Mouse (Mus musculus) spleen, embryonic (tissue): ENCODE measurements around the gene Nbea.

ENCODE experiments used
- CTCF ChIA-PET: fragments of 350-600 bp; sonication (Branson Sonifier 250); formaldehyde crosslinking; loops from one replicate; lab custom pipeline; 2022; lab: Charles Lee

Gene Nbea

GRCm38 (mm10) chr3:55783171-55784081 lies 400.1 kb downstream of the Nbea start:
- CTCF ChIA-PET, result no interaction called here

- CTCF ChIA-PET, result no interaction called here
Observed at GRCm38 (mm10) chr3:55782771-55783170, 400.7 kb downstream of the Nbea start.

DNA sequence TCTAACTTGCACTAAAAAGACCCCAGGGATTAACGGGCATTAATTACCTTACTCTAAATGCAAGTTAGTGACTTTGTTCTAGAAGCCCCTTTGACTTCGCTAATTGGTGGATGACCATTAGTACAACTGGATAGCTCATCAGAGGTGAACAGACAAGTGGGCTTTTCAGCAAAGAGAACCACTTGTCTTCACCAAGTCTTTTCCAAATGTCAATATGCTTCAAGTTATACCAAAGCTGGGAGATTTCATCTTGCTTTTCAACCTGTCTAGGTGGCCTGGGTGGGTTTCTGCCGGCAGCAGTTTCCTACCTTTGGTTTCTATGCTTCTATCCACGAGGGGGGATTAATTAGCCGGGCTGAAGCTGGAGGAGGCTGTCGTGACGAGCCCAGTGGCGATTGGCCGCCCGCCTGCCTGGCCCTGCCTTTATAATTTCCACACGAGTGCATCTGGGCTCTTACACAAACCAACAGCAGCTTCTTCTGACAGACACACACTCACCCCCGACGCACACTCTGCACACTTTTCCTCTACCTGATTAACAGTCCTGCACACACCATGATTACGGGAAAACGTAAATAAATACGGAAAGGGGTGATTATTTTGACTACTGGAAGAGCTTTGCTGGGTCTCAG lies 401.3 kb downstream of the Nbea start, which contains the start of gene Mab21l1:
Mab21l1 (plus strand) TSS at position 455 of the 632 bp plus-strand sequence.
- CTCF ChIA-PET, result no interaction called here

- CTCF ChIA-PET, result no interaction called here
Observed at GRCm38 (mm10) chr3:55781429-55782055, 402.0 kb downstream of the Nbea start.

DNA sequence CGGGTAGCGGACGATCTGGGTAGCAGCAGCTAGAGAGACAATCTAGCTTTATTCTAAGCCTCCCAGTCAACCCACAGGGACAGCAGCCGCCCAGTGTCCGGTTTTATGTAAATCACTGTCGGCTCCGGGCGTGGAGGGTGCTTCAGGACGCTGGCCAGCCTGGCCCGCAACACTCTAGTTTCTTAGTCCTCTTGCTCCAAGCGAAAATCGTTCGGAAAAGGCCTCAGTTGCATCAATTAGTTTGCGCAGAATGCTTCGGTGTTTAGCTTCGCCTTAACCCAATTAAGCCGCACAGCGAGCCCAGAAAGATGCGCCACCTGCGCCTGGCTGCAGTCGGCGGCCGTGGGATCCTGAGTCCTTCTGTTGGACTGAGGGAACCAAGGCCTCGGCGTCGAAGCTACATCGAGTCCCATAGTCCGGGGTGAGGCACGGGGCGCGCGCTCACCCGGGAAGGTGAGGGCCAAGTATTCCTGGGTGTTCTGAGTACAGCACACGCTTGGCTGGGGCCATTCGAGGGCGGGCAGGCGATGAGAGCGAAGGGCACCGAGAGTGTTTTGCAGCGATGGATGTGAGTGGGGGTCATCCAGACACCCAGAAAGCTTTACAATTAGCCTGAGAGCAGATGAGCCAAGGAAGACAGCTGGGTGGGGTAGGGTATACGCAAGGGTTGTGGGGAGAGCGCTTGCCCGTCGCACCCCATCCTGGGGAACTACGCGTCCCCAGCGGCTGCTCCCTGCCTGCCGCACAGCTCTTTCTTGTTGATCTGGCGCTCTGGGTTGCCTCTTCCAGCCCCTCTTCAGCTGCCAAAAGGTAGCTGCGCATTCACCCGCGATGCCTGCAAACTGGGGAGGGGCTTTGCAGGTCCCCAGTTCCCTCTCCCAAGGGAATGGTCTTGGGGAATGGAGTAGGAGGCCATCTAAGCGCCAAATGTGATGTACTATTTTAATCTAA lies 403.1 kb downstream of the Nbea start:
- CTCF ChIA-PET, result no interaction called here

DNA sequence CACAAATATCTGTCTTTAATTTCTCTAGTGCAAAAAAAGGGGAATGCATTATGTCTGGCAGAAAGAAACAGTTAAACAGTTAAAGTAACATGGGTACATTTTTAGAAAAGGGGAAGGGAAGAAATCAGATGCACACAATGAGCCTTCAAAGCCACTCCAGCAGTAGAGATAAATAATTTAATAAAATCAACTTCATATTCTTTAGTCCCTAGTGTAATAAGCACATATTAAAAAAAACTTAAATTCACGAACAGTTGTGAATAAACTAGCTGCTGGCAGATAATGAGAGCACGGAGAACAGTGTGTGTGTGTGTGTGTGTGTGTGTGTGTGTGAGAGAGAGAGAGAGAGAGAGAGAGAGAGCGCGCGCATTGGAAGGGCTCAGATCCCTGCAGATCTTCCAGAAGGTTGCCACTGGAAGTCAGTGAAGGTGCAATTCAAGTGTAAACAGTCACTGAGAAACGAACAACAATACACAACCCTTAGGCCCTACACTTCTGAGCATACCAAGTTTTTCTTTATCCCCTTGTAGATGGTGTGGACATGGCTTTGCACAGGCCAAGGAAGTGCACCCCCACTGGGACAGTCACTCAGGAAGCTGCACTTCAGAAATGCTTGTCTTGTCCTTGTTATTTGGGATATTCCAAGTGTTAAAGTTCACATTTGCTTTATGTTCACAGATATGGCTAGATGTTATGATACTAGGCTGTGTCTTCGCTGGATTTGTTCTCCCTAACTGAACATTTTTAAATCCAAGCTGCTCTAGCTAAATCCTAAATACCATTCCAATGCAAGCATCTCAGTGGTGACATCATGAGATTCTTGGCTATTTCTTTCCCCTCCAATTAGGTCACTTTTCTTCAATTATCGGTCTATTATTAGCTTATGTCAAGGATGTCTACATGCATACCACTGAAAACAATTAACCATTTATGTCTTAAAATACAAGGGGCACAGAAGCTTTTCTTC lies 404.5 kb downstream of the Nbea start:
- CTCF ChIA-PET, result no interaction called here

DNA sequence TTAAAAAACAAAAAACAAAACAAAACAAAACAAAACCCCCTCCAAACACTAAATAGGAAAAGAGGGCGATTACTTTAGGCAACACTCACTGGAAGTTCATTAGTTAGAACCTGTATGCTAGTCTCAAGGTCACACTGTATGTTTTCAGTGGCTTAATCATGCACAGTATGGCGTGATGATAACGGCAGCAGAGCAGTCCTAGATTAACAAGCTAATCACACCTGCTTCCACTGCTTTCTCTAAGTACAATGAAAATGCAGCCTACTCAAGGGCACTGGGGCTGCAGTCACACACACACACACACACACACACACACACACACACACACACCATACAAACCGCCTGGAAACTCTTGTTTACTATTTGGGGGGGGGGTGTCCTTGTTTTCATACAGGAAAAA lies 406.0 kb downstream of the Nbea start:
- CTCF ChIA-PET, result no interaction called here

DNA sequence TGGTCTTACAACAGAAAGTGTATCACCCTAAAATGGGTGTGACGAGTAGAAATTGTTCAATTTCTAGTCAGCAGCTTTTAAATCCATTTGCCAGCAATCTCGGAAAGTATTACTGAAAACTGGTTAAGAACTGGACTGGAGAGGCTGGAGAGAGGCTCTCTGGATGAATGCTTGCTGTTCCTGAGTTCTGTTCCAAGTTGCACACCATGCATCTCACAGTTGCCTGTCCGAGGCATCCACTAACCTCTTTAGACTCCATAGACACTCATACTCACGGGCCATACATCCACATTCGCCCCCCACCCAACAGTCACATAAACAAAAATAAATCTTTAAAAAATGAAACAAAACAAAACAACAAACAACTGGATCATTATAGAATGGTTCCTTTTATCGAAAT lies 407.7 kb downstream of the Nbea start:
- CTCF ChIA-PET, result no interaction called here

DNA sequence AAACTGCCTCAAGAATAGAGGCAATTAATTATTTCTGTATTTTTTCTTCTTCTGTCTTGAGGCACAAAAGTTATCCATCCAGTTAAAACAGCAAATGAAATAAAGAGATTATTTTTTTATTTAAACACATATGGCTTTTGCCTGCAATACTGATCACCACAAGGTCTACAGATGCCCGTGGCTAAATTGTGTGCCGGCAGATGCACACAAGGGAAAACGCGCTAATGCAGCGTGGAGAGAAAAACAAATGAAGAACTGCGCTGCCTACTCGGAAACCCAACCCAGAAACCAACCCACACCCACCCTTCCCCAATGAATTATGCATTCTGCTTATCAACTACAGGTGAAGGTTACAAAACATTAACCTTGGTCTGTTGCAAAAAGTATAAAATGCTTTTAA lies 408.3 kb downstream of the Nbea start:
- CTCF ChIA-PET, result no interaction called here

DNA sequence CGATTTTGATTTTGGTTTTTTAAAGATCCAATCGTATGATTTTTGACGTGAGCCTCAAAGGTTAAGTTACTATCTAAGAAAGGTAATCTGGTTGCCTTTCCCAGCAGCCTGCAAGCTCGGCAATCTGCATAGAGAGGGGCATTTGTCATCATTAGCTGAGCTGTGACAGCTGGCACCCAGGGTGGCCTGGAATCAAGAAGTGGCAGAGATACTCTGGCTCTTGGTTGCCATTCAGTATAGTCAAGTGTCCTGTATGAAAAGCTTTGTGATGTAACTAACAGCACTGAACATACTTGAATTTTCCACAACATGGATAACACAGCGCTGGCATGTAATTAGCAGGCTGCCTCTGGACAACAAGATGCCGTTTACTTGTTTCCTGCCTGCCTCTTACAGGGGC lies 409.3 kb downstream of the Nbea start:
- CTCF ChIA-PET, result no interaction called here

- CTCF ChIA-PET, result no interaction called here
Observed at GRCm38 (mm10) chr3:55769308-55769707, 414.2 kb downstream of the Nbea start.

DNA sequence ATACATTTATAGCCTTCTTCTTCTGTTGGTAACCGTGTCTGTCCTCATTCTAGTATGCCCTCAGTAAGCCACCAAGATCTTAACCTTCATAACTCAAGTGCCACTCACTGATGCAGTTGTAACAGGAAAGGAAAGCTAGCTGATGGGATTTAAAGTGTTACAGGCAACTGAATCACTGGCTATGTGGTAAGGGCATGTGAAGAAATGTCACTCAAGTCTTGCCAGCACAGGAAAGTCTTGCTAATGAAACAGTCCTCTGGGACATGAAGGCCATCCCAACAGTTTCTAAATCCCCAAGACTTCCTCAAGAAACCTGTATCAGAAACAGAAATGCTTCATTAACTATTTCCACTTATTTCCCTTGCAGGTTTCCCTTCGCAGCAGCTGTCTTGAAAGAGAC lies 414.8 kb downstream of the Nbea start:
- CTCF ChIA-PET, result no interaction called here

DNA sequence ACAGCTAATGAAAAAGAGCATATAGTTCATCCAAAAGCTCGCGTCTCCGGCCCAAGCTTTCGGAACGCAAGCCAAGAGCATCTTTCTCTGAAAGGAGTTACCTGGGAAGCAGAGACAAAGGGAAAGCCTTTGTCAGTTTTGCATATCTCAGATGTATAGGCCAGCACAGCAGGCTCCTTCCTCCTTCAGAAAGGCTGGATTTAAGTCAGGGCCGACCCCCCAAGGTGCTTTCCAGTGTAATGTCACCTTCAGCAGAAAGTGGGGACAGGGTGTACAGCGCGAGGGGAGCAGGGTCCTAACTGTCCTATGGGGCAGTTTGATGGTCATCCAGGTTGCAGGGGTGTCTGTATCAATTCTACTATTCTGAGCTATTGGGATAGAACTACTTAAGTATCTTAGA lies 419.9 kb downstream of the Nbea start:
- CTCF ChIA-PET, result no interaction called here

- CTCF ChIA-PET, result no interaction called here
Observed at GRCm38 (mm10) chr3:55758297-55758696, 425.2 kb downstream of the Nbea start.

GRCm38 (mm10) chr3:55756602-55757190 lies 426.8 kb downstream of the Nbea start:
- CTCF ChIA-PET, result interaction anchor here (0.5 kb wide), 1 partner anchor 9 kb away, joined by 3 read pairs; no protein-coding TSS in a partner anchor

DNA sequence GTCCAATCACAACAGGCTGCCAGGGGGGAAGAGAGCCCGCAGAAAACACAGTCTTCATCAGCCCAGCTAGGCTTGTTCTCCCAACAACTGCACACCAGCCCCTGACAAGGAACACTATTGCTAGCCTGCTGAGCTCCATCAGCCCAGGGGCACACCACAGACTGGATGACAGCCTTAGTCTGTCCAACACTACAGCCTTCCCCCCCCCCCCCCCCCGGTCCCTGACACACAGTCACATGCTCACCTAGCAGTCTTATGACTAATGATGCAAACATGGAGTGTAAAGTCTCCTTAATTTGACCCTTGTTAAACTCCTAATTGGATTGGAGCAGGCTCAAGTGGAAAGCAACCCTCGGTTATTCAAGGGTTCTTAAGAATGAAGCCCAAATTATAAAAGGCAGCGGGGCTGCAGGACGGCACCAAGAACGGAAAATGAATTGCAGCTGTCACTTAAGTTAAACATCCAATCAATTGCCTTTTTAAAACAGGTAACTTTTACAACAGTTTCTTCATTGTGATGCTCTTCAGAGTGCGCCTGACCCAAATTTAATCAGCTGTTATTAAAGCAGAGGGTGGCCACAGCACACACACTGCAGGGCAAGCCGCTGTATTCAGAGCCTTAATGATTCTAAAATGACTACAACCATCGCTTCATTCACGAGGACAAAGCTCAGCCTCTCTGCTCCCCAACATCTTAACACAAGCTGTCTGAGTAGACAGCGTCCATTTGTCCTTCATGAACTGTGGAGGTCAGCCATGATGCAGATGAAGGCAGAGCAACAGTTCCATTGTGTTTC lies 427.5 kb downstream of the Nbea start:
- CTCF ChIA-PET, result interaction anchor here (0.5 kb wide), 1 partner anchor 10 kb away, joined by 3 read pairs; no protein-coding TSS in a partner anchor

DNA sequence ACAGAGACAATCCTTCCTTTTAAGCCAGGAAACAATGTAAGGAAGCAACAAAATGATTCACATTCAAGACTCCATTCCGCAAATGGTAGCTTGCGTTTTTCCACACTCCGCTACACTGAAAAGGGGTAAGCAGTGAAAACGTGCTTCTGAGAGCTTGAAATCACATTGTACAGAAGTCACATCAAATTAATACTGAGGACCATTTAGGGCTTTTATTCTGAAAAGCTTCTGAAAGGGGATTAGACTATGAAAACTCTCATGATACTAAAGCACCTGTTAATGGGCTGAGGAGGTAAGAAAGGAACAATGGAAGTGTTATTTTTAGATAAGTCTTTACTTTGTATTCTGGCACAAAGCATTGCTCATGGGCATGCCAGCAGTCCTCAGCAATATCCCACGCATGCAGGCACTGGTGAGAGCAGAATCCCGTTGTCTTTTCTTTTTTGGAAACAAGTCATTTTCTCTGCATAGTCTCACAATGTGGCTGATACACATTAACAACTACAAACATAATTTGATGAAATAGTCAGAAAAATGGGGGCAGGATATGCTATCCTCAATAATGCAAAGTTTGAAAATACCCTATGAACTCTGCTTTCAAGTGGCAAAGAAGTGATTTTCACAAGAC lies 428.4 kb downstream of the Nbea start:
- CTCF ChIA-PET, result no interaction called here

GRCm38 (mm10) chr3:55753872-55754271 lies 429.6 kb downstream of the Nbea start:
- CTCF ChIA-PET, result no interaction called here
